Mouse (Mus musculus): ENCODE results near the gene Gja6.

- TF ChIP-seq CTCF (IDR thresholded peaks at IDR 0.05; ENCODE audit: insufficient read depth, low read length) (no peak), POLR2A (IDR thresholded peaks at IDR 0.05; ENCODE audit: borderline replicate concordance, extremely low read depth, low read depth, low read length) (no peak)
These were observed 43.0 kb downstream of the Gja6 start for GRCm38 (mm10) chrX:160863689-160864383.
